Comparison of ENCODE assay signal across 25 mouse cellular contexts in the genomic region with DNA sequence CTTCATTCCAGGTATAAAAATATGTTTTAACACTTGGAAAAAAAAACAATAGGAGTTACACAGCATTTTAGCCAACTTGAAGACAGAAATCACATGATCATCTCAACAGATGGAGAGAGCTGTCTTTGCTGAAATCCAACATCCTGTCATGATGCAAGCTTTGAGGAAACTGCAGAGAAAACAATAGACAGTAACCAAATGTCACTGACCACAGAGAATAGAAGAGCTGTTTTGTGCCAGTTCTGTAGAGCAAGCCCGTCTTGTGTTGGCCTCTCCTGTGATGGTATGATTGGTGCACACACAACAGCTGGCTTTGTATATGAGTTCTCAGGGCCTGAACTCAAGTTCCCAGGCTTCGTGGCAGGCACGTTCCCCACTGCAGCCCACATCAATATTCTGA.
DNase-seq lines count a peak whose midpoint lies in the region; ATAC-seq and TF ChIP-seq lines count a peak whose summit lies in the region.
"Had no signal": no experiment of that assay in that cellular context is flagged by ENCODE, and none has a peak within 500 bp of the region (broad histone marks: within the 10 kb centered on the region; RNA-seq: fewer than 3 reads in every experiment).

No protein-coding gene starts in this region.

- no peaks in the 10 kb centered on the region for H3K27me3 ChIP-seq in C2C12 (ENCODE audit: control insufficient read depth, insufficient read depth, insufficient read length)
- H3K27me3 ChIP-seq: forebrain, embryonic 13.5 days; heart, embryonic 13.5 days; midbrain, embryonic 15.5 days; neural tube, embryonic 15.5 days; stomach, embryonic 15.5 days had no signal

- no peaks in the 10 kb centered on the region for H3K36me3 ChIP-seq in C2C12 (ENCODE audit: control insufficient read depth, insufficient read depth)
- H3K36me3 ChIP-seq: heart, embryonic 13.5 days; midbrain, embryonic 15.5 days; neural tube, embryonic 15.5 days; stomach, embryonic 15.5 days had no signal

- no peaks in the 10 kb centered on the region for H3K79me3 ChIP-seq in C2C12 (ENCODE audit: low read depth)

- TF ChIP-seq CTCF in C2C12 (IDR thresholded peaks at IDR 0.05; ENCODE audit: control insufficient read depth, insufficient read depth, insufficient read length) = no peak

- H3ac ChIP-seq in C2C12 (ENCODE audit: control insufficient read depth, insufficient read length, low read depth) = no peak overlapping the region

- DNase-seq in layer of hippocampus, adult 9-10 months (ENCODE audit: low spot score) = peak; percentile 15
- DNase-seq in layer of hippocampus, postnatal 10 days (ENCODE audit: low spot score in 2 of 2) = no peak
- peak; percentile 3 for DNase-seq in adipocyte (ENCODE audit: low spot score)
- no peak for DNase-seq in embryo, embryonic 10.5 days (ENCODE audit: low spot score)
- DNase-seq in left cerebral cortex, adult 9 months (ENCODE audit: low spot score in 2 of 2) = no peak
- DNase-seq: adrenal gland, postnatal 36 days; cerebellum, adult 2 months; cerebellum, postnatal 36 days; gastrocnemius, postnatal 25 days; kidney, postnatal 4 days; layer of hippocampus, postnatal 36 days; liver, postnatal 0 days; right cerebral cortex, postnatal 14 days; thymus, adult 18-20 months had no signal

- no peaks in the 10 kb centered on the region for H3K79me2 ChIP-seq in C2C12 (ENCODE audit: control insufficient read depth, insufficient read depth)

- H3K4me3 ChIP-seq in C2C12 (ENCODE audit: insufficient read depth, poor library complexity, severe bottlenecking) = no peak overlapping the region
- H3K4me3 ChIP-seq: erythroblast, embryonic 14.5 days; forebrain, embryonic 13.5 days; heart, embryonic 13.5 days; megakaryocyte, embryonic 14.5 days; midbrain, embryonic 15.5 days; neural tube, embryonic 15.5 days; stomach, embryonic 15.5 days had no signal

- ATAC-seq in megakaryocyte progenitor cell, adult 5-6 weeks (replicated peaks; ENCODE audit: poor library complexity) = peak; percentile 63
- ATAC-seq: forebrain, embryonic 13.5 days; hindbrain, embryonic 16.5 days; intestine, embryonic 16.5 days; liver, postnatal 0 days; midbrain, embryonic 15.5 days had no signal

TF ChIP-seq in C2C12, 6 proteins besides CTCF, POLR2A, EP300 and RAD21:
- TF ChIP-seq MAX (IDR thresholded peaks at IDR 0.05) (no peak), MYOD1 (IDR thresholded peaks at IDR 0.05; ENCODE audit: control insufficient read depth, insufficient read length, low read depth) (no peak), USF1 (IDR thresholded peaks at IDR 0.05; ENCODE audit: low read depth) (peak; percentile 12)

Comparison
In these comparisons a context has a peak if more than half of its experiments do, and no peak if none do; other contexts are left out.
1. DNase-seq: peak in layer of hippocampus, adult 9-10 months (single experiment) and adipocyte (single experiment); none in layer of hippocampus, postnatal 10 days (0 of 2), embryo, embryonic 10.5 days (single experiment) and left cerebral cortex, adult 9 months (0 of 2).